In genomic region chr12:29128844-29129243, GRCm38 (mm10) we compare ENCODE assay signal across 10 mouse cellular contexts.
DNase-seq lines count a peak whose midpoint lies in the region; ATAC-seq and TF ChIP-seq lines count a peak whose summit lies in the region.
"Had no signal": no experiment of that assay in that cellular context is flagged by ENCODE, and none has a peak within 500 bp of the region (broad histone marks: within the 10 kb centered on the region; RNA-seq: fewer than 3 reads in every experiment).

No protein-coding gene starts in this region.

- H3K36me3 ChIP-seq in hindbrain, embryonic 10.5 days: no peaks in the 10 kb centered on the region
- no peaks in the 10 kb centered on the region for H3K36me3 ChIP-seq in hindbrain, embryonic 12.5 days
- H3K36me3 ChIP-seq in ES-E14 (ENCODE audit: control insufficient read depth, insufficient read depth, low read length, poor library complexity, severe bottlenecking): no peaks in the 10 kb centered on the region
- H3K36me3 ChIP-seq in neural tube, embryonic 14.5 days (ENCODE audit: control insufficient read depth, insufficient read depth, low read length): no peaks in the 10 kb centered on the region
- H3K36me3 ChIP-seq: heart, embryonic 13.5 days; midbrain, embryonic 12.5 days had no signal

- H3K4me1 ChIP-seq in hindbrain, embryonic 10.5 days (replicated peaks): no peaks in the 10 kb centered on the region
- H3K4me1 ChIP-seq in hindbrain, embryonic 12.5 days: no peaks in the 10 kb centered on the region; the same call in 1 of the 2 replicates
- H3K4me1 ChIP-seq in ES-E14 (ENCODE audit: control insufficient read depth in 2 of 2, insufficient read depth in 2 of 2, low read length in 2 of 2, poor library complexity in 1 of 2): no peaks in the 10 kb centered on the region
- peaks cover 3% of the 10 kb centered on the region; the same call in 1 of the 2 replicates for H3K4me1 ChIP-seq in cortical plate, adult 2 months (ENCODE audit: control insufficient read depth, insufficient read depth, low read length)
- peaks cover 18% of the 10 kb centered on the region for H3K4me1 ChIP-seq in neural tube, embryonic 14.5 days (ENCODE audit: control insufficient read depth, insufficient read depth, low read length)
- H3K4me1 ChIP-seq: midbrain, embryonic 12.5 days had no signal

- no peaks in the 10 kb centered on the region for H3K27me3 ChIP-seq in hindbrain, embryonic 10.5 days (ENCODE audit: insufficient read depth, poor library complexity, severe bottlenecking)
- H3K27me3 ChIP-seq in hindbrain, embryonic 12.5 days: no peaks in the 10 kb centered on the region
- no peaks in the 10 kb centered on the region for H3K27me3 ChIP-seq in neural tube, embryonic 14.5 days (ENCODE audit: control insufficient read depth, insufficient read depth, low read length)
- H3K27me3 ChIP-seq: midbrain, embryonic 12.5 days had no signal

- no peak for ATAC-seq in hindbrain, embryonic 12.5 days (ENCODE audit: low FRiP score)
- ATAC-seq in neural tube, embryonic 14.5 days (ENCODE audit: low read depth): peak; percentile 72; the same call in 1 of the 2 replicates
- ATAC-seq in megakaryocyte-erythroid progenitor cell, adult 5-6 weeks (replicated peaks; ENCODE audit: low FRiP score, low TSS enrichment, poor library complexity, severe bottlenecking): no peak

- in situ Hi-C loops in ES-E14 (cut with MboI; ENCODE audit: low sequenced_read_pairs in 2 of 2, unreplicated experiment in 2 of 2): no loop called here

- intact Hi-C loops in left cerebral cortex, postnatal 14 days (cut with DNase I): loop anchor here (10.0 kb wide), 1 partner anchor 234 kb away; no protein-coding TSS in a partner anchor

- 55% methylated on average over 10 of the region's 10 CpGs for WGBS in hindbrain, embryonic 10.5 days
- WGBS in hindbrain, embryonic 12.5 days: 54% methylated on average over 10 of the region's 10 CpGs
- WGBS in neural tube, embryonic 14.5 days: 36% methylated on average over 10 of the region's 10 CpGs

- no peaks in the 10 kb centered on the region for H3K9me3 ChIP-seq in hindbrain, embryonic 10.5 days
- no peaks in the 10 kb centered on the region for H3K9me3 ChIP-seq in hindbrain, embryonic 12.5 days (replicated peaks)
- no peaks in the 10 kb centered on the region for H3K9me3 ChIP-seq in ES-E14 (ENCODE audit: control insufficient read depth, insufficient read depth, low read depth, low read length)
- no peaks in the 10 kb centered on the region for H3K9me3 ChIP-seq in neural tube, embryonic 14.5 days (ENCODE audit: control insufficient read depth, low read length)
- H3K9me3 ChIP-seq: heart, embryonic 13.5 days; midbrain, embryonic 12.5 days had no signal

- TF ChIP-seq POLR2A in cortical plate, adult 2 months (IDR thresholded peaks at IDR 0.05; ENCODE audit: extremely low read depth, insufficient read depth, low read length): no peak

- no peak overlapping the region for H3K4me2 ChIP-seq in hindbrain, embryonic 12.5 days (replicated peaks)
- no peak overlapping the region for H3K4me2 ChIP-seq in neural tube, embryonic 14.5 days (ENCODE audit: low read depth, low read length)
- H3K4me2 ChIP-seq: heart, embryonic 13.5 days; midbrain, embryonic 12.5 days had no signal

- no peak overlapping the region for H3K4me3 ChIP-seq in hindbrain, embryonic 10.5 days
- H3K4me3 ChIP-seq in hindbrain, embryonic 12.5 days: no peak overlapping the region
- H3K4me3 ChIP-seq in ES-E14 (ENCODE audit: insufficient read depth in 1 of 2, low read depth in 1 of 2, low read length in 2 of 2, poor library complexity in 1 of 2, severe bottlenecking in 1 of 2): no peak overlapping the region
- no peak overlapping the region for H3K4me3 ChIP-seq in cortical plate, adult 2 months (ENCODE audit: insufficient read depth, low read length)
- no peak overlapping the region for H3K4me3 ChIP-seq in neural tube, embryonic 14.5 days (ENCODE audit: low read depth, low read length)
- H3K4me3 ChIP-seq: heart, embryonic 13.5 days; midbrain, embryonic 12.5 days had no signal

- peak; percentile 49 for DNase-seq in hindbrain, embryonic 10.5 days (ENCODE audit: low spot score)
- no peak for DNase-seq in ES-E14 (ENCODE audit: low read depth, low spot score)
- DNase-seq in left cerebral cortex, postnatal 14 days (ENCODE audit: low spot score in 2 of 2): peak; percentile 58 to 71
- DNase-seq in thymus, adult 18-20 months: no peak

- no peak overlapping the region for H3K27ac ChIP-seq in hindbrain, embryonic 10.5 days
- H3K27ac ChIP-seq in hindbrain, embryonic 12.5 days: no peak overlapping the region
- no peak overlapping the region for H3K27ac ChIP-seq in ES-E14 (ENCODE audit: insufficient read depth, low read depth, low read length, poor library complexity, severe bottlenecking)
- H3K27ac ChIP-seq in cortical plate, adult 2 months (ENCODE audit: insufficient read depth, low read length): no peak overlapping the region
- no peak overlapping the region for H3K27ac ChIP-seq in neural tube, embryonic 14.5 days (ENCODE audit: low read depth, low read length)
- H3K27ac ChIP-seq: heart, embryonic 13.5 days; midbrain, embryonic 12.5 days had no signal

- H3K9ac ChIP-seq in hindbrain, embryonic 12.5 days: no peak overlapping the region
- no peak overlapping the region for H3K9ac ChIP-seq in ES-E14 (ENCODE audit: insufficient read depth, low read depth, low read length, poor library complexity, severe bottlenecking)
- H3K9ac ChIP-seq in neural tube, embryonic 14.5 days (replicated peaks; ENCODE audit: low read depth, low read length): no peak overlapping the region
- H3K9ac ChIP-seq: heart, embryonic 13.5 days; midbrain, embryonic 12.5 days had no signal

- peak; percentile 61 for TF ChIP-seq CTCF in cortical plate, adult 2 months (IDR thresholded peaks at IDR 0.05; ENCODE audit: extremely low read depth, insufficient read depth, low read length)

TF ChIP-seq in ES-E14, 5 proteins besides CTCF, POLR2A, EP300 and RAD21:
- TF ChIP-seq ZC3H11A (IDR thresholded peaks at IDR 0.05; ENCODE audit: borderline replicate concordance, low read depth, low read length) (0 out of 2 replicates have a peak, but pooled peaks have one; percentile 4), ZNF384 (IDR thresholded peaks at IDR 0.05; ENCODE audit: low read depth, low read length) (no peak)

Comparison
In these comparisons a context has a peak if more than half of its experiments do, and no peak if none do; other contexts are left out.
1. DNase-seq: peak in hindbrain, embryonic 10.5 days (single experiment) and left cerebral cortex, postnatal 14 days (2 of 2); none in ES-E14 (single experiment) and thymus, adult 18-20 months (0 of 2).